Mouse (Mus musculus) limb, embryonic 11.5 days (tissue): ENCODE results near the gene Unc13c. TPM values are rescaled to one million over a fixed set of nuclear protein-coding genes. Genes with fewer than 3 reads are reported as not detected.

ENCODE experiments used
- ATAC-seq: fragments of 200-750 bp; cut with Nextera tagmentation; 2 replicates; pipeline ENCODE4 v1.8.0; 2017; ENCODE audit warnings: low read depth; ENCODE audit not compliant: insufficient number of reproducible peaks, low FRiP score, low TSS enrichment
- DNase-seq: peaks from one replicate; pipeline ENCODE4 v3.0.0-alpha.2; 2015; ENCODE audit warnings: low spot score
- H3K27ac ChIP-seq: fragments of 300-500 bp; sonication (generic); replicated peaks from 2 replicates; pipeline ENCODE4 v1.5.1; 2014; ENCODE audit warnings: low read depth, mild to moderate bottlenecking, low read length
- H3K27me3 ChIP-seq: fragments of 300-500 bp; sonication (generic); 2 replicates; pipeline ENCODE4 v1.6.1; 2014; ENCODE audit warnings: mild to moderate bottlenecking, low read length, mixed read lengths; ENCODE audit not compliant: control insufficient read depth, insufficient read depth
- H3K36me3 ChIP-seq: fragments of 300-500 bp; sonication (generic); 2 replicates; pipeline ENCODE4 v1.6.1; 2014; ENCODE audit warnings: mild to moderate bottlenecking, low read length, moderate library complexity, mixed read lengths; ENCODE audit not compliant: control insufficient read depth, insufficient read depth
- H3K4me1 ChIP-seq: fragments of 300-500 bp; sonication (generic); 2 replicates; pipeline ENCODE4 v1.6.1; 2014; ENCODE audit warnings: low read length, mixed read lengths; ENCODE audit not compliant: control insufficient read depth, insufficient read depth
- H3K4me2 ChIP-seq: fragments of 300-500 bp; sonication (generic); 2 replicates; pipeline ENCODE4 v1.6.1; 2014; ENCODE audit warnings: low read depth, mild to moderate bottlenecking, moderate library complexity; ENCODE audit not compliant: severe bottlenecking
- H3K4me3 ChIP-seq: fragments of 300-500 bp; sonication (generic); 2 replicates; pipeline ENCODE4 v1.5.1; 2014; ENCODE audit warnings: low read depth, low read length
- H3K9ac ChIP-seq: fragments of 300-500 bp; sonication (generic); 2 replicates; pipeline ENCODE4 v1.6.1; 2014; ENCODE audit warnings: mild to moderate bottlenecking, low read length
- H3K9me3 ChIP-seq: fragments of 300-500 bp; sonication (generic); 2 replicates; pipeline ENCODE4 v1.6.1; 2016; ENCODE audit warnings: low read length; ENCODE audit not compliant: control insufficient read depth
- WGBS: fragments of 180-500 bp; shearing (Covaris S2); extraction: QIAGEN DNeasy Blood & Tissue Kit; methylation state at CpG from one replicate; pipeline ENCODE4 v1.1.7; 2014; 5-methylcytosine and 5-hydroxymethylcytosine counted together
- polyA plus RNA-seq: library from polyadenylated mRNA; unstranded; fragments of >200 nt; fragmentation: Nextera tagmentation; extraction: Ambion mirVana; gene quantifications from 2 replicates; pipeline ENCODE4 v1.2.1, GENCODE M21; 2014

Unc13c gene
- polyA plus RNA-seq, 1 experiment from 2014 or later: 0.19 TPM

GRCm38 (mm10) chr9:73713508-73713907 is 255.3 kb downstream of the Unc13c start:
- Histone ChIP-seq H3K4me3 (no peak overlapping the region), H3K4me2 (no peak overlapping the region), H3K27ac (no peak overlapping the region), H3K9ac (no peak overlapping the region), H3K4me1 (no peaks in the 10 kb centered on the region), H3K27me3 (no peaks in the 10 kb centered on the region), H3K36me3 (no peaks in the 10 kb centered on the region), H3K9me3 (no peaks in the 10 kb centered on the region)
- ATAC-seq (no peak), DNase-seq (no peak)
- 60% methylated on average over 4 of the region's 4 CpGs for WGBS

DNA sequence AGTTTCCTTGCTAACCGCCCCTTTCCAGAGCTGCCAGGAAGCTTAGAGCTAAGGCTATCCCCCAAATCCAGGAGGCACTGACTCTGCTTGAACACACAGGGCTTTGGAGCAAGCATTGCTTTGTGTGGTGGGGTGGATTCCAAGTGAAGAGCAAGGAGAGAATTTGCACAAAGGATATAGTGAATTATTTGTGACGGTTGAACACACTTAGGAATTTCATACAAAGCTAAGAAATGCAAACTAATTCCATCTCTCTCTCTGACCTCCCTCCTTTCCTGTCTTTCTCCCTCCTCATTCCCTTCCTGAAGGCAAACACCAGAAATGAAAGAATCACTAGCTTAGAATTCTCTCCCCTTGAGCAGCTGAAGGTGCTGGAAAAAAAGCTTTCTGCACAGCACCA is 271.7 kb downstream of the Unc13c start:
- no peaks in the 10 kb centered on the region for H3K4me1 ChIP-seq
- H3K36me3 ChIP-seq: no peaks in the 10 kb centered on the region
- H3K4me3 ChIP-seq: no peak overlapping the region
- no peak overlapping the region for H3K4me2 ChIP-seq
- H3K9ac ChIP-seq: no peak overlapping the region
- no peaks in the 10 kb centered on the region for H3K27me3 ChIP-seq
- H3K27ac ChIP-seq: no peak overlapping the region
- DNase-seq (no peak), ATAC-seq (no peak)
- no peaks in the 10 kb centered on the region for H3K9me3 ChIP-seq
- 84% methylated on average over 2 of the region's 2 CpGs for WGBS

- Histone ChIP-seq H3K36me3 (no peaks in the 10 kb centered on the region), H3K9me3 (no peaks in the 10 kb centered on the region), H3K4me2 (no peak overlapping the region), H3K4me1 (no peaks in the 10 kb centered on the region), H3K27ac (no peak overlapping the region), H3K4me3 (no peak overlapping the region), H3K9ac (no peak overlapping the region), H3K27me3 (no peaks in the 10 kb centered on the region)
- no peak for DNase-seq
- WGBS: 84% methylated on average over 2 of the region's 2 CpGs
- no peak for ATAC-seq
Observed at GRCm38 (mm10) chr9:73681580-73681979, 287.2 kb downstream of the Unc13c start.

GRCm38 (mm10) chr9:73680545-73681495 is 287.9 kb downstream of the Unc13c start:
- H3K36me3 ChIP-seq: no peaks in the 10 kb centered on the region
- ATAC-seq: no peak
- no peaks in the 10 kb centered on the region for H3K4me1 ChIP-seq
- WGBS: 80% methylated on average over 13 of the region's 13 CpGs
- no peak for DNase-seq
- H3K27me3 ChIP-seq: no peaks in the 10 kb centered on the region
- H3K4me3 ChIP-seq: no peak overlapping the region
- no peaks in the 10 kb centered on the region for H3K9me3 ChIP-seq
- no peak overlapping the region for H3K4me2 ChIP-seq
- no peak overlapping the region for H3K27ac ChIP-seq
- H3K9ac ChIP-seq: no peak overlapping the region

GRCm38 (mm10) chr9:73671656-73672212 is 297.0 kb downstream of the Unc13c start:
- no peak for DNase-seq
- ATAC-seq: no peak

GRCm38 (mm10) chr9:73670040-73670439 is 298.7 kb downstream of the Unc13c start:
- H3K27me3 ChIP-seq: no peaks in the 10 kb centered on the region
- H3K27ac ChIP-seq: no peak overlapping the region
- ATAC-seq: no peak
- no peak overlapping the region for H3K9ac ChIP-seq
- WGBS: 83% methylated on average over 2 of the region's 2 CpGs
- no peaks in the 10 kb centered on the region for H3K4me1 ChIP-seq
- DNase-seq: no peak
- no peak overlapping the region for H3K4me2 ChIP-seq
- H3K4me3 ChIP-seq: no peak overlapping the region
- H3K9me3 ChIP-seq: no peaks in the 10 kb centered on the region
- no peaks in the 10 kb centered on the region for H3K36me3 ChIP-seq

More at GRCm38 (mm10) chr9:73671656-73672212, 297.0 kb downstream of the Unc13c start:
- H3K9me3 ChIP-seq: no peaks in the 10 kb centered on the region
- H3K27me3 ChIP-seq: no peaks in the 10 kb centered on the region
- no peak overlapping the region for H3K27ac ChIP-seq
- H3K4me3 ChIP-seq: no peak overlapping the region
- 25% methylated on average over 6 of the region's 6 CpGs for WGBS
- H3K36me3 ChIP-seq: no peaks in the 10 kb centered on the region
- no peak overlapping the region for H3K4me2 ChIP-seq
- H3K9ac ChIP-seq: no peak overlapping the region
- no peaks in the 10 kb centered on the region for H3K4me1 ChIP-seq

- Histone ChIP-seq H3K27ac (no peak overlapping the region), H3K36me3 (no peaks in the 10 kb centered on the region), H3K4me3 (no peak overlapping the region), H3K4me2 (no peak overlapping the region), H3K9me3 (no peaks in the 10 kb centered on the region), H3K4me1 (no peaks in the 10 kb centered on the region), H3K9ac (no peak overlapping the region), H3K27me3 (no peaks in the 10 kb centered on the region)
- ATAC-seq (no peak), DNase-seq (no peak)
- 84% methylated on average over 7 of the region's 7 CpGs for WGBS
Observed at GRCm38 (mm10) chr9:73662839-73663238, 305.9 kb downstream of the Unc13c start.

DNA sequence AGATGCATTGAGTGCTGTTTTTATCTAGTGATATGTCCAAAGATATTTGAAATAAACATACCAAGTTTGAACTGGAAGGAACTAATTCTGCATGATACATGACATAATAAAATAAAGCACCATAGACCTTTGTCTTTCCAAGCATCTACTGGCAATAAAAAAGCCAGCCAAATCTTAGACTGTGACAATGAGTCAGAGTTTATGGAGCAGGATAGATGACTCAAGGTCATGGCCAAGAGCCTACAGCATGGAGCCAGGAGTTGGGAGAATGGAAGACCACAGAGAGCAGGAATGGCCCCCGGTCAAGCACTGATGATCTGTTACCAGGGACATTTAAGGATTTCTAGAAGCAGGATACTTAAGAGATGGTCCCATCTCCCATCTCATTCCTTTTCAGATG is 319.7 kb downstream of the Unc13c start:
- H3K36me3 ChIP-seq: no peaks in the 10 kb centered on the region
- H3K4me2 ChIP-seq: no peak overlapping the region
- DNase-seq: no peak
- H3K4me1 ChIP-seq: no peaks in the 10 kb centered on the region
- H3K27me3 ChIP-seq: no peaks in the 10 kb centered on the region
- 100% methylated on average over 1 of the region's 1 CpGs for WGBS
- no peaks in the 10 kb centered on the region for H3K9me3 ChIP-seq
- H3K4me3 ChIP-seq: no peak overlapping the region
- no peak overlapping the region for H3K9ac ChIP-seq
- no peak overlapping the region for H3K27ac ChIP-seq
- ATAC-seq: no peak
